Mouse (Mus musculus) thymus, postnatal 25 days (tissue): ENCODE measurements around the gene Ccr6.

Source experiments
- DNase-seq: peaks from one replicate; pipeline ENCODE4 v3.0.0; 2022

Ccr6 gene

GRCm38 (mm10) chr17:8238012-8238710, 2.3 kb downstream of the Ccr6 start:
- DNase-seq, result no peak

GRCm38 (mm10) chr17:8239561-8239960, 3.7 kb downstream of the Ccr6 start:
- no peak for DNase-seq

GRCm38 (mm10) chr17:8240517-8240916, 4.7 kb downstream of the Ccr6 start:
- no peak for DNase-seq

- no peak for DNase-seq
Measured at GRCm38 (mm10) chr17:8241645-8242044, 5.8 kb downstream of the Ccr6 start.

GRCm38 (mm10) chr17:8242186-8242585, 6.3 kb downstream of the Ccr6 start:
- DNase-seq, result no peak

GRCm38 (mm10) chr17:8244124-8244523, 8.3 kb downstream of the Ccr6 start:
- DNase-seq, result no peak

- no peak for DNase-seq
Measured at GRCm38 (mm10) chr17:8246102-8246754, 10.4 kb downstream of the Ccr6 start.

- no peak for DNase-seq
Measured at GRCm38 (mm10) chr17:8251704-8252103, 15.9 kb downstream of the Ccr6 start.

- no peak for DNase-seq
Measured at GRCm38 (mm10) chr17:8254268-8254667, 18.4 kb downstream of the Ccr6 start.

GRCm38 (mm10) chr17:8254914-8255313, 19.1 kb downstream of the Ccr6 start:
- no peak for DNase-seq

GRCm38 (mm10) chr17:8255583-8255982, 19.7 kb downstream of the Ccr6 start:
- DNase-seq, result no peak

GRCm38 (mm10) chr17:8256982-8257381, 21.1 kb downstream of the Ccr6 start:
- no peak for DNase-seq

- DNase-seq, result peak; percentile 45
Measured at GRCm38 (mm10) chr17:8264638-8265037, 28.8 kb downstream of the Ccr6 start.

GRCm38 (mm10) chr17:8272054-8272749, 36.4 kb downstream of the Ccr6 start:
- DNase-seq, result no peak

- DNase-seq, result no peak
Measured at GRCm38 (mm10) chr17:8272951-8273350, 37.1 kb downstream of the Ccr6 start.

- no peak for DNase-seq
Measured at GRCm38 (mm10) chr17:8276071-8276470, 40.2 kb downstream of the Ccr6 start.

- no peak for DNase-seq
Measured at GRCm38 (mm10) chr17:8276680-8277079, 40.8 kb downstream of the Ccr6 start.

GRCm38 (mm10) chr17:8277266-8277665, 41.4 kb downstream of the Ccr6 start:
- no peak for DNase-seq

GRCm38 (mm10) chr17:8278356-8278755, 42.5 kb downstream of the Ccr6 start:
- no peak for DNase-seq

GRCm38 (mm10) chr17:8282821-8283525, 47.1 kb downstream of the Ccr6 start, which contains the start of gene Mpc1:
TSS of gene Mpc1 (plus strand) at chr17:8282904.
- peak; percentile 62 for DNase-seq

- DNase-seq, result peak; percentile 96
Measured at GRCm38 (mm10) chr17:8283526-8284253, 47.8 kb downstream of the Ccr6 start.

- no peak for DNase-seq
Measured at GRCm38 (mm10) chr17:8284254-8284661, 48.4 kb downstream of the Ccr6 start.

- DNase-seq, result no peak
Measured at GRCm38 (mm10) chr17:8285056-8285455, 49.2 kb downstream of the Ccr6 start.
